Mouse (Mus musculus): ENCODE results near the gene Gm45713. TPM values are rescaled to one million over a fixed set of nuclear protein-coding genes. Genes with fewer than 3 reads are reported as not detected.
"Not testable (repeated sequence)": the region's sequence is repeated elsewhere in the genome, so short reads cannot be mapped to it uniquely, and the experiment has no call there.

Gm45713 gene
- total RNA-seq, 2 experiments from 2014 or later = not detected

GRCm38 (mm10) chr7:45126844-45127699 is 9.0 kb downstream of the Gm45713 start:
- ATAC-seq (replicated peaks; ENCODE audit: low FRiP score, low TSS enrichment, poor library complexity, severe bottlenecking) = no peak

- ATAC-seq (replicated peaks; ENCODE audit: low FRiP score, low TSS enrichment, poor library complexity, severe bottlenecking) = no peak
Measured at GRCm38 (mm10) chr7:45126147-45126843, 9.7 kb downstream of the Gm45713 start.

- not testable (repeated sequence) for ATAC-seq (replicated peaks; ENCODE audit: low FRiP score, low TSS enrichment, poor library complexity, severe bottlenecking)
Measured at GRCm38 (mm10) chr7:45125649-45126048, 10.4 kb downstream of the Gm45713 start.

- ATAC-seq (replicated peaks; ENCODE audit: low FRiP score, low TSS enrichment, poor library complexity, severe bottlenecking) = no peak
Measured at GRCm38 (mm10) chr7:45125144-45125600, 10.9 kb downstream of the Gm45713 start.

- peak; percentile 57 for ATAC-seq (replicated peaks; ENCODE audit: low FRiP score, low TSS enrichment, poor library complexity, severe bottlenecking)
Measured at GRCm38 (mm10) chr7:45124224-45125143, 11.5 kb downstream of the Gm45713 start, which contains the start of gene Rps11. Gene Rps11, minus strand, starts transcription at chr7:45124439.

GRCm38 (mm10) chr7:45123186-45123570 is 12.9 kb downstream of the Gm45713 start:
- ATAC-seq (replicated peaks; ENCODE audit: low FRiP score, low TSS enrichment, poor library complexity, severe bottlenecking) = no peak

GRCm38 (mm10) chr7:45122561-45123185 is 13.4 kb downstream of the Gm45713 start:
- ATAC-seq (replicated peaks; ENCODE audit: low FRiP score, low TSS enrichment, poor library complexity, severe bottlenecking) = no peak

- no peak for ATAC-seq (replicated peaks; ENCODE audit: low FRiP score, low TSS enrichment, poor library complexity, severe bottlenecking)
Measured at GRCm38 (mm10) chr7:45121966-45122365, 14.1 kb downstream of the Gm45713 start.

GRCm38 (mm10) chr7:45121404-45121803 is 14.6 kb downstream of the Gm45713 start:
- no peak for ATAC-seq (replicated peaks; ENCODE audit: low FRiP score, low TSS enrichment, poor library complexity, severe bottlenecking)

- ATAC-seq (replicated peaks; ENCODE audit: low FRiP score, low TSS enrichment, poor library complexity, severe bottlenecking) = no peak
Measured at GRCm38 (mm10) chr7:45119780-45120709, 16.0 kb downstream of the Gm45713 start.

GRCm38 (mm10) chr7:45118336-45118735 is 17.7 kb downstream of the Gm45713 start:
- ATAC-seq (replicated peaks; ENCODE audit: low FRiP score, low TSS enrichment, poor library complexity, severe bottlenecking) = no peak

- ATAC-seq (replicated peaks; ENCODE audit: low FRiP score, low TSS enrichment, poor library complexity, severe bottlenecking) = no peak
Measured at GRCm38 (mm10) chr7:45117566-45117965, 18.5 kb downstream of the Gm45713 start.

GRCm38 (mm10) chr7:45113476-45113875 is 22.6 kb downstream of the Gm45713 start:
- peak; percentile 36; the same call in 1 of the 2 replicates for ATAC-seq (replicated peaks; ENCODE audit: low FRiP score, low TSS enrichment, poor library complexity, severe bottlenecking)

GRCm38 (mm10) chr7:45112529-45112928 is 23.5 kb downstream of the Gm45713 start:
- no peak for ATAC-seq (replicated peaks; ENCODE audit: low FRiP score, low TSS enrichment, poor library complexity, severe bottlenecking)

GRCm38 (mm10) chr7:45111940-45112339 is 24.1 kb downstream of the Gm45713 start:
- no peak for ATAC-seq (replicated peaks; ENCODE audit: low FRiP score, low TSS enrichment, poor library complexity, severe bottlenecking)

GRCm38 (mm10) chr7:45110089-45110488 is 25.9 kb downstream of the Gm45713 start:
- not testable (repeated sequence) for ATAC-seq (replicated peaks; ENCODE audit: low FRiP score, low TSS enrichment, poor library complexity, severe bottlenecking)

- no peak for ATAC-seq (replicated peaks; ENCODE audit: low FRiP score, low TSS enrichment, poor library complexity, severe bottlenecking)
Measured at GRCm38 (mm10) chr7:45107052-45107645, 28.9 kb downstream of the Gm45713 start.

GRCm38 (mm10) chr7:45106441-45106840 is 29.6 kb downstream of the Gm45713 start:
- no peak for ATAC-seq (replicated peaks; ENCODE audit: low FRiP score, low TSS enrichment, poor library complexity, severe bottlenecking)
